Mouse (Mus musculus): Measurements from ENCODE around the gene Klhl28.

DNA sequence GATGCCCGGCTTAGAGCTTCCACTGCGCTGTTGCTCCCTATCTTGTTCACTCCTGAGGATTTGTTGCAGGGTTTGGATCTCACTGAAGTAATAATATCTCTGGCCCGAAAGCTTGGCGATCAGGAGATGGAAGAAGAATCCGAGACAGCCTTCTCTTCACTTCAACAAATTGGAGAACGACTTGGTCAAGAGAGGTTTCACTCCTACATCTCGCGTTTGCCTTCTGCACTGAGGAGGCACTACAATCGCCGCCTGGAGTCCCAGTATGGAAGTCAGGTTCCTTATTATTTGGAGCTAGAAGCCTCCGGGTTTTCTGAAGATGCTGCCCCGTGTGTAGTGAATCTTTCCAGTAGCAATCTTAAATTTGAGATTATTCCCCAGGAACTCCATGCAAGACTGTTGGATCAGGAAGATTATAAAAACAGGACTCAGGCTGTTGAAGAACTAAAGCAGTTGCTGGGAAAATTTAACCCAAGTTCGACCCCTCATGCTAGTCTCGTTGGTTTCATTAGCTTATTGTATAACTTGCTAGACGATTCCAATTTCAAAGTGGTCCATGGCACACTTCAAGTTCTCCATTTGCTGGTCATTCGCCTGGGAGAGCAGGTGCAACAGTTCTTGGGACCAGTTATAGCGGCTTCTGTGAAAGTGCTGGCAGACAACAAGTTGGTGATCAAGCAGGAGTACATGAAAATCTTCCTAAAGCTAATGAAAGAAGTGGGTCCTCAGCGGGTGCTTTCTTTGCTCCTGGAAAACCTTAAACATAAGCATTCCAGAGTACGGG is 1.5 kb upstream of the Klhl28 start:
- TF ChIP-seq TAL1 (IDR thresholded peaks at IDR 0.05; ENCODE audit: low read length) (no peak), GATA1 (IDR thresholded peaks at IDR 0.05; ENCODE audit: low read length) (no peak)

Measured in erythroblast, embryonic 14.5 days (primary cell).